Mouse (Mus musculus): ENCODE measurements around the gene Rad54l2.

DNA sequence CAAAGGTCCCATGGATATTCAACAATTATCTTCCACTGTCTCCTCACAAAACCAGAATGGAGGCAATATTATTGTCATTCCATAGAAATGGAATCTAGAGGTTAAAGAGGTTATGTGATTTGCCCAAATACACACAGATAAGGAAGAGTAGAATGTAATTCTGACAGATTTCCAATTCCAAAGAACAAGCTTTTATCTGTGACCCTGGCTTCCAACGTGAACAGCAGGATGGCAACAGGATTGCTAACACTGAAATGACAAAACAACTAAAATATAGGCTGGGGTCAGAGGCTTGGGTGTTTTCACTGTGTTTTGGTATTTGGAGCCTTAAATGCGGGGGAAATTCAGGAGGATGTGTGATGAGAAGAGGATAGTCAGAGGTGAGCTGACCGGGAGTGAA, 11.6 kb downstream of the Rad54l2 start:
- TF ChIP-seq CTCF (IDR thresholded peaks at IDR 0.05; ENCODE audit: low read depth) (no peak), EP300 (IDR thresholded peaks at IDR 0.05; ENCODE audit: low read depth) (no peak)

All from liver, postnatal 0 days (tissue).